Comparison of ENCODE assay signal across 20 mouse cellular contexts in the genomic region with DNA sequence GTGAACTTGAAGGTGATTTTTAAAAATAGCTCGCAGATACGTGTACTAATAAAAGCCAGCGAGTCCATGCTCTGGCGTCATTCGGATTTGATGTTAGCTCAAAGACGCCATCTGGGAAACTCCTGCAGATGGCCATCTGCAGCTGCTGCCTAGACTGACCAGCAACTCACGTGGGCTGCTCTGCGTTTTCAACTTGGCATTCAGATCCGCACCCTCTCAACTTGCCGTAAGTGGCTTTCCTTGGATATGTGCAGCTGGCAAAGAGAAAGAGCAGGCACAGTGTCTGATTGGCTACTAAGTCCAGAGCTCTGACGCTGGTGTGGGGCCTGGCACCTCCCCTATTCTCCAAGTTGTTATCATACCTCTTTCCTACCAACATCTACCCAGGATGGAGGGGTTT.
DNase-seq lines count a peak whose midpoint lies in the region; ATAC-seq lines count a peak whose summit lies in the region.
"Had no signal": no experiment of that assay in that cellular context is flagged by ENCODE, and none has a peak within 500 bp of the region (broad histone marks: within the 10 kb centered on the region; RNA-seq: fewer than 3 reads in every experiment).

No protein-coding gene starts in this region.

- no peaks in the 10 kb centered on the region for H3K4me1 ChIP-seq in heart, embryonic 11.5 days (ENCODE audit: control insufficient read depth, insufficient read depth, low read length)
- H3K4me1 ChIP-seq: embryonic facial prominence, embryonic 12.5 days; kidney, embryonic 15.5 days; limb, embryonic 12.5 days; liver, embryonic 15.5 days had no signal

- ATAC-seq in heart, embryonic 11.5 days (replicated peaks; ENCODE audit: insufficient number of reproducible peaks, low FRiP score, low TSS enrichment), result no peak
- ATAC-seq: activated CD4-positive, CD25-positive, alpha-beta regulatory T cell, adult 4 months had no signal

- H3K9me3 ChIP-seq in heart, embryonic 11.5 days (replicated peaks; ENCODE audit: control insufficient read depth, low read length), result no peaks in the 10 kb centered on the region
- H3K9me3 ChIP-seq: embryonic facial prominence, embryonic 12.5 days; forebrain, embryonic 10.5 days; kidney, embryonic 15.5 days; limb, embryonic 12.5 days; liver, embryonic 15.5 days had no signal

- H3K27ac ChIP-seq in heart, embryonic 11.5 days (ENCODE audit: low read depth, low read length), result no peak overlapping the region
- H3K27ac ChIP-seq: embryonic facial prominence, embryonic 12.5 days; forebrain, embryonic 10.5 days; kidney, embryonic 15.5 days; left cerebral cortex, adult 2 months; limb, embryonic 12.5 days; liver, embryonic 15.5 days had no signal

- H3K36me3 ChIP-seq in heart, embryonic 11.5 days (ENCODE audit: control insufficient read depth, insufficient read depth, low read length), result no peaks in the 10 kb centered on the region
- H3K36me3 ChIP-seq: embryonic facial prominence, embryonic 12.5 days; forebrain, embryonic 10.5 days; kidney, embryonic 15.5 days; limb, embryonic 12.5 days; liver, embryonic 15.5 days had no signal

- WGBS in heart, embryonic 11.5 days (ENCODE audit: insufficient replicate concordance), result 55% methylated on average over 11 of the region's 11 CpGs

- no peak overlapping the region for H3K4me2 ChIP-seq in heart, embryonic 11.5 days
- H3K4me2 ChIP-seq: embryonic facial prominence, embryonic 12.5 days; kidney, embryonic 15.5 days; limb, embryonic 12.5 days; liver, embryonic 15.5 days had no signal

- DNase-seq in adrenal gland, adult 8-10 months, result peak; percentile 10
- no peak for DNase-seq in adrenal gland, postnatal 4 days (ENCODE audit: low spot score in 2 of 2)
- peak; percentile 10 to 21 for DNase-seq in heart, adult 9 months (ENCODE audit: low spot score in 2 of 2)
- peak; percentile 20 for DNase-seq in retina, adult 2 months (ENCODE audit: low read depth, low spot score)
- no peak for DNase-seq in retina, embryonic 14.5 days (ENCODE audit: low spot score)
- DNase-seq in cerebellum, adult 11 months, result no peak
- DNase-seq in MN1 (ENCODE audit: low spot score), result no peak
- DNase-seq: cerebellum, adult 18-20 months; lung, postnatal 14 days; retina, postnatal 1 day; thymus, postnatal 36 days had no signal

- H3K4me3 ChIP-seq in heart, embryonic 11.5 days (ENCODE audit: low read depth, low read length), result no peak overlapping the region
- H3K4me3 ChIP-seq: embryonic facial prominence, embryonic 12.5 days; forebrain, embryonic 10.5 days; kidney, embryonic 15.5 days; left cerebral cortex, adult 2 months; limb, embryonic 12.5 days; liver, embryonic 15.5 days had no signal

- H3K27me3 ChIP-seq in heart, embryonic 11.5 days (ENCODE audit: control insufficient read depth, insufficient read depth, low read length), result peaks cover 8% of the 10 kb centered on the region; the same call in 1 of the 2 replicates
- H3K27me3 ChIP-seq: CH12.LX; embryonic facial prominence, embryonic 12.5 days; liver, embryonic 15.5 days had no signal

- no peak overlapping the region for H3K9ac ChIP-seq in heart, embryonic 11.5 days (ENCODE audit: low read depth, low read length)
- H3K9ac ChIP-seq: embryonic facial prominence, embryonic 12.5 days; kidney, embryonic 15.5 days; limb, embryonic 12.5 days; liver, embryonic 15.5 days had no signal

Comparison
In these comparisons a context has a peak if more than half of its experiments do, and no peak if none do; other contexts are left out.
1. DNase-seq: peak in adrenal gland, adult 8-10 months (single experiment), heart, adult 9 months (2 of 2) and retina, adult 2 months (single experiment); none in adrenal gland, postnatal 4 days (0 of 2), retina, embryonic 14.5 days (single experiment), cerebellum, adult 11 months (single experiment) and MN1 (single experiment).